Mouse (Mus musculus) embryonic facial prominence, embryonic 12.5 days (tissue): ENCODE measurements around the gene Nrap. TPM values are rescaled to one million over a fixed set of nuclear protein-coding genes. Genes with fewer than 3 reads are reported as not detected.

Experiments
- polyA plus RNA-seq: library from polyadenylated mRNA; unstranded; fragments of >200 nt; fragmentation: Nextera tagmentation; extraction: Ambion mirVana; gene quantifications from 2 replicates; pipeline ENCODE4 v1.2.1, GENCODE M21; 2016

Gene Nrap
- polyA plus RNA-seq, 1 experiment from 2014 or later = 0.19 TPM

Other genes starting within 250 kb of the Nrap start
- 0.09 TPM in 1 of 2 replicates, not detected in the other for gene Habp2, start 102.9 kb downstream of the Nrap start, polyA plus RNA-seq
- 30.7 and 32.1 TPM in 2 replicates for gene Casp7, start 7.1 kb upstream of the Nrap start, polyA plus RNA-seq
- 0.28 and 0.62 TPM in 2 replicates for gene Plekhs1, start 71.6 kb upstream of the Nrap start, polyA plus RNA-seq
- gene Dclre1a, start 158.2 kb upstream of the Nrap start, polyA plus RNA-seq = 19.8 and 20.7 TPM in 2 replicates
- 18.8 and 19.1 TPM in 2 replicates for gene Nhlrc2, start 158.2 kb upstream of the Nrap start, polyA plus RNA-seq